Mouse (Mus musculus): Measurements from ENCODE around the gene Xlr3a. TPM values are rescaled to one million over a fixed set of nuclear protein-coding genes. Genes with fewer than 3 reads are reported as not detected.

Xlr3a gene
- 26.1 TPM for polyA plus RNA-seq (2014; fragmentation: Illumina TruSeq; extraction: RNeasy Lipid Tissue Mini Kit (QIAGEN cat#74804))

DNA sequence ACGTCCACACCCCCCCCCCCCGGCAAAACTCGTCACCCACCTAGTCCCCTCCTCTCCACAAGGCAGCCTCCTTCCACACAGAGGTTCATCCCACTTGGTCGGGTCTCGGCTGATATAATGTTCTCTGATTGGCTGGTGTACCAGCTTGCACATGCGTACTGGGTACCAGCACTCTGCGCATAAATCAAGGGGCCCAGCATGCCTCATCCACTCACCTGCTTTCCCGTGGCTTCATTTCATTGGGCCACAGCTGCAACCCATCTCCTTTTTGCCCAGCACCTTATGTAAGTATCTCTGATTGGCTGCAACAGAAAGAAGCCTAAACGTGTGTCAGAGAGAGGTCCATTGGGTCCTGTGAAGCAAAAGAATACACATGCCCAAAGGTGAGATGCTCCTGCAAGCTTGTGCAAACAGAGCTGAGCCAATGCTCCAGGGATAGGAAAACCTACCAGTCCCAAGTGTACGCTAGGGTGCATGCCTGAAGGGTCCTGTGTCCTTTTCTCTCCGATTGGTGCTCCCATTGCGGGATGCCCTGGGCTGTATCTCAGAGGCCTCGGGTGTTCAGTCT, at the start of gene Xlr3a:
TSS of gene Xlr3a (minus strand) at position 155 of the 568 bp plus-strand sequence.

DNA sequence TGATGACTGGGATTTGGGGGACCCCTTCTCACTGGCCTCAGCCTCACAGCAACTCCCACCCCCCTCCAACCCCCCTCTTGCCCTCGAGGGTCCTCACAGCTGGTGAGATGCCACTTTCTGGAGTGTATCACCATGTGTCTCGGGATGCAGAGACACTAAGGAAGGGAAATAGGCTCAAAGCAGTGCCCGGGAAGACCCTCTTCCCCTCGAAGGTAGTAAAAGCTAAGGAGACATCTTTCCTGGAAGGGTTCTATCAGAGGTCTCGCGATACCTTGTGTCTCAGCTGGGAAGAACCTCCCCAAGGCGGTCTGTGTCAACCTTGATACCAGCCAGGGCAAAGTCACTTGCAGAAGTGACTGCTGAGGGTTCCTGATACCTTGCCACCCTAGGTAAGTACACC, 19.9 kb upstream of the Xlr3a start, which contains the start of gene Gm14685:
TSS of gene Gm14685 (plus strand) at position 301 of the 400 bp plus-strand sequence.

DNA sequence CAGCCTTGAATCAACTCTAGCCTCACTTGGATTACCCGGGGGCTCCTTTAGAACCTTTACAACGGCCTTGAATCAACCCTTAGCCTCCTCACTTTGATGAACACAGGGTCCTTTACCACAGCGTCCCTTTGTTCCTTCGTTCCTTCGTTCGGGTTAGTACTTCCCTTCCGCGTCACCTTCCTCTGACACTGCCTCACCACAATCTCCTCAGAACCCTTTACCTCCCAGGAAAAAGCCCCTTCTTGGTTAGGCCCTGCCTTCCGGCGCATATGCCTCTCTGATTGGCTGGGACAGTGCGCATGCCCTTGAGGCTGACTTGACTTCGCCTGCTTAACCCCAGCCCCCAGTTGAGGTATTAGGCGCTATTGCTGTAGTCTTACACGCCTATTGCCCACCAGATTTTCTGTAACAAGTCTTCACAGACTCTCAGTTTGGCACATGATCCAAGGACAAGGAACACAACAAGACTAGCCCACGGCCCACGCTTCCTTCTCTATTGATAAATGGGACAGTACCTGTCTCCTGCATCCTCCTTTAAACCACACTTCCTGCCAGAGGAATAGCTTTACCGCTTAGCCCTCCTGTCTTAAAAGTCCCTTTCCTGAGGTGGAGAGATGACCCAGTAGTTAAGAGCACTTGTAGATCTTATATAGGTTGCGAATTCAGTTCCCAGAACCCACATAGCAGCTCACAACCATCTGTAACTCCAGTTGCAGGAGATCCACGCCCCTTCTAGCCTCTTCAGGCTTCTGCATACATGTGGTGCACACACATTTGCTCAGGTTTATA, 14.4 kb downstream of the Xlr3a start, which contains the start of gene Xlr4a:
TSS of gene Xlr4a (minus strand) at position 212 of the 789 bp plus-strand sequence.

DNA sequence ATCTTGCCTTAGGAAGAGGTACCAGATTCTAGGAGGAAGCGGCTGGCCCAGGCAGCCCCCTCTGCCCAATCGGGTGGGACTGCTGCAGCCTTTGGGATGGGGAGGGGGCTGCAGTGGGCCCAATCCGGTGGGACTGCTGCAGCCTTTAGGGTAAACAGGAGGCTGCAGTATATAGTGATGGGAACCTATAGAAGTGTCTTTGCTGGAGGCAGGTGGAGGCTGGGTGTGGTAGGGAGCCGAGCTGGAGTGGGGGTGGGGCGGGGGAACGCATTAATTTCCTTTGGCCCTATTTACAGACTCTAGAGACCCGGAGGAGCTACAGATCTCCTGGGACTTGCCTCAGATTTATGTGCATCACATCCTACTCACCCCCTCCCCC, 32.5 kb downstream of the Xlr3a start, which contains the start of gene Pnma3:
TSS of gene Pnma3 (plus strand) at position 373 of the 379 bp plus-strand sequence.

DNA sequence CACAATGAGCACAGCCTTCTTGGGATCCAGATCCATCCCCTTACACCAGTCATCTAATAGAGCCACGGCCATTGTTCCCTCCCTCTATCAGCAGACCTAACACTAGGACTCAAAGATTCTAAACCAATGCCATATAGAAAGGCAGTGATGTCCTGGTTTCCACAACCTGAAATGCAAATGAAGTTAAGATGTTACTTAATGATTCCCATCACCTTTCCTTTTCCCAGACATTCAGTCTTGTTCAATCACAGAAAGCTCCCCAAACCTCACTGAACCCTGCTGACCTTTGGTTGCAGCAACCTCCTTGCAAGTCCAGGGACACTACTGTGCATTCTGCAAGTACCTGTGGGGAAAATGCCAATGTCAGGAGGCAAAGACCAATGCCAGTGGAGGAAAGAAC, 59.9 kb downstream of the Xlr3a start, which contains the start of gene Pnma5:
TSS of gene Pnma5 (minus strand) at position 101 of the 400 bp plus-strand sequence.

Other genes with a start within 250 kb of the Xlr3a start
- 300 TPM for gene Cetn2, start 178.7 kb downstream of the Xlr3a start, polyA plus RNA-seq (2014; fragmentation: Illumina TruSeq; extraction: RNeasy Lipid Tissue Mini Kit (QIAGEN cat#74804))
- 47.3 TPM for gene Nsdhl, start 178.5 kb downstream of the Xlr3a start, polyA plus RNA-seq (2014; fragmentation: Illumina TruSeq; extraction: RNeasy Lipid Tissue Mini Kit (QIAGEN cat#74804))
- 31.2 TPM for gene Zfp185, start 109.8 kb downstream of the Xlr3a start, polyA plus RNA-seq (2014; fragmentation: Illumina TruSeq; extraction: RNeasy Lipid Tissue Mini Kit (QIAGEN cat#74804))
- gene Pnma5, start 60.0 kb downstream of the Xlr3a start, polyA plus RNA-seq (2014; fragmentation: Illumina TruSeq; extraction: RNeasy Lipid Tissue Mini Kit (QIAGEN cat#74804)): 0.54 TPM
- gene Pnma3, start 32.3 kb downstream of the Xlr3a start, polyA plus RNA-seq (2014; fragmentation: Illumina TruSeq; extraction: RNeasy Lipid Tissue Mini Kit (QIAGEN cat#74804)): not detected
- 6.4 TPM for gene Xlr4a, start 14.6 kb downstream of the Xlr3a start, polyA plus RNA-seq (2014; fragmentation: Illumina TruSeq; extraction: RNeasy Lipid Tissue Mini Kit (QIAGEN cat#74804))
- gene Gm14685, start 20.0 kb upstream of the Xlr3a start, polyA plus RNA-seq (2014; fragmentation: Illumina TruSeq; extraction: RNeasy Lipid Tissue Mini Kit (QIAGEN cat#74804)): not detected
- gene Xlr5b, start 51.7 kb upstream of the Xlr3a start, polyA plus RNA-seq (2014; fragmentation: Illumina TruSeq; extraction: RNeasy Lipid Tissue Mini Kit (QIAGEN cat#74804)): 4.0 TPM
- not detected for gene DXBay18, start 52.4 kb upstream of the Xlr3a start, polyA plus RNA-seq (2014; fragmentation: Illumina TruSeq; extraction: RNeasy Lipid Tissue Mini Kit (QIAGEN cat#74804))
- gene Spin2d, start 79.9 kb upstream of the Xlr3a start, polyA plus RNA-seq (2014; fragmentation: Illumina TruSeq; extraction: RNeasy Lipid Tissue Mini Kit (QIAGEN cat#74804)): not detected
- gene Xlr3b, start 95.1 kb upstream of the Xlr3a start, polyA plus RNA-seq (2014; fragmentation: Illumina TruSeq; extraction: RNeasy Lipid Tissue Mini Kit (QIAGEN cat#74804)): 5.8 TPM
- 6.4 TPM for gene Xlr4b, start 117.2 kb upstream of the Xlr3a start, polyA plus RNA-seq (2014; fragmentation: Illumina TruSeq; extraction: RNeasy Lipid Tissue Mini Kit (QIAGEN cat#74804))
- gene F8a, start 131.2 kb upstream of the Xlr3a start, polyA plus RNA-seq (2014; fragmentation: Illumina TruSeq; extraction: RNeasy Lipid Tissue Mini Kit (QIAGEN cat#74804)): 7.2 TPM
- gene Xlr4c, start 146.0 kb upstream of the Xlr3a start, polyA plus RNA-seq (2014; fragmentation: Illumina TruSeq; extraction: RNeasy Lipid Tissue Mini Kit (QIAGEN cat#74804)): 9.4 TPM
- gene Xlr3c, start 168.3 kb upstream of the Xlr3a start, polyA plus RNA-seq (2014; fragmentation: Illumina TruSeq; extraction: RNeasy Lipid Tissue Mini Kit (QIAGEN cat#74804)): 2.1 TPM
- gene Xlr5a, start 195.9 kb upstream of the Xlr3a start, polyA plus RNA-seq (2014; fragmentation: Illumina TruSeq; extraction: RNeasy Lipid Tissue Mini Kit (QIAGEN cat#74804)): 0.88 TPM
- gene Xlr5c, start 195.9 kb upstream of the Xlr3a start, polyA plus RNA-seq (2014; fragmentation: Illumina TruSeq; extraction: RNeasy Lipid Tissue Mini Kit (QIAGEN cat#74804)): 0.83 TPM
- not detected for gene Gm45015, start 239.7 kb upstream of the Xlr3a start, polyA plus RNA-seq (2014; fragmentation: Illumina TruSeq; extraction: RNeasy Lipid Tissue Mini Kit (QIAGEN cat#74804))
- gene Zfp275, start 245.5 kb upstream of the Xlr3a start, polyA plus RNA-seq (2014; fragmentation: Illumina TruSeq; extraction: RNeasy Lipid Tissue Mini Kit (QIAGEN cat#74804)): 68.9 TPM